8 mouse cellular contexts compared by ENCODE assay signal in genomic region chr4:155736421-155736820, GRCm38 (mm10). TPM values are rescaled to one million over a fixed set of nuclear protein-coding genes. Genes with fewer than 3 reads are reported as not detected.
DNase-seq lines count a peak whose midpoint lies in the region; ATAC-seq lines count a peak whose summit lies in the region.

No protein-coding gene starts in this region.

- H3K4me2 ChIP-seq in kidney, embryonic 14.5 days (replicated peaks; ENCODE audit: low read depth, low read length) = peak overlapping the region; percentile 91; the same call in 1 of the 2 replicates
- peak overlapping the region; percentile 79 for H3K4me2 ChIP-seq in forebrain, embryonic 14.5 days (ENCODE audit: low read length)
- peak overlapping the region; percentile 95 for H3K4me2 ChIP-seq in midbrain, embryonic 12.5 days (replicated peaks)

- intact Hi-C loops in gastrocnemius, postnatal 14 days (cut with DNase I; ENCODE audit: low total_unique reads) = no loop called here

- no peaks in the 10 kb centered on the region for H3K27me3 ChIP-seq in kidney, embryonic 14.5 days (ENCODE audit: control insufficient read depth, insufficient read depth, low read length)
- no peaks in the 10 kb centered on the region for H3K27me3 ChIP-seq in embryonic facial prominence, embryonic 10.5 days (replicated peaks; ENCODE audit: low read depth, poor library complexity, severe bottlenecking)
- H3K27me3 ChIP-seq in forebrain, embryonic 14.5 days (replicated peaks; ENCODE audit: control insufficient read depth, insufficient read depth, low read length) = no peaks in the 10 kb centered on the region
- H3K27me3 ChIP-seq in midbrain, embryonic 12.5 days = no peaks in the 10 kb centered on the region

- H3K27ac ChIP-seq in kidney, embryonic 14.5 days (ENCODE audit: low read depth, low read length) = no peak overlapping the region
- H3K27ac ChIP-seq in embryonic facial prominence, embryonic 10.5 days (replicated peaks) = no peak overlapping the region
- no peak overlapping the region for H3K27ac ChIP-seq in forebrain, embryonic 14.5 days (ENCODE audit: low read depth, low read length)
- H3K27ac ChIP-seq in midbrain, embryonic 12.5 days (replicated peaks) = no peak overlapping the region

- 96% methylated on average over 5 of the region's 5 CpGs for WGBS in kidney, embryonic 14.5 days
- WGBS in embryonic facial prominence, embryonic 10.5 days = 92% methylated on average over 5 of the region's 5 CpGs
- 88% methylated on average over 5 of the region's 5 CpGs for WGBS in forebrain, embryonic 14.5 days
- 95% methylated on average over 5 of the region's 5 CpGs for WGBS in midbrain, embryonic 12.5 days

- no peak for ATAC-seq in kidney, embryonic 14.5 days (ENCODE audit: low FRiP score, low TSS enrichment)
- no peak for ATAC-seq in forebrain, embryonic 14.5 days
- ATAC-seq in midbrain, embryonic 12.5 days (ENCODE audit: low FRiP score, low read depth) = no peak

- no peak for DNase-seq in kidney, adult 9 months
- DNase-seq in embryonic facial prominence, embryonic 10.5 days (ENCODE audit: low spot score) = no peak
- no peak for DNase-seq in forebrain, embryonic 14.5 days (ENCODE audit: low spot score)
- DNase-seq in right cerebral cortex, adult 18-20 months = no peak
- DNase-seq in lung, postnatal 25 days (ENCODE audit: low spot score) = no peak
- DNase-seq in gastrocnemius, postnatal 14 days = no peak

- no peaks in the 10 kb centered on the region for H3K9me3 ChIP-seq in kidney, embryonic 14.5 days (ENCODE audit: control insufficient read depth, low read length)
- no peaks in the 10 kb centered on the region for H3K9me3 ChIP-seq in embryonic facial prominence, embryonic 10.5 days
- no peaks in the 10 kb centered on the region for H3K9me3 ChIP-seq in forebrain, embryonic 14.5 days (replicated peaks; ENCODE audit: control insufficient read depth, low read length)
- H3K9me3 ChIP-seq in midbrain, embryonic 12.5 days = no peaks in the 10 kb centered on the region

- H3K9ac ChIP-seq in kidney, embryonic 14.5 days (ENCODE audit: low read depth, low read length) = no peak overlapping the region
- H3K9ac ChIP-seq in forebrain, embryonic 14.5 days (ENCODE audit: low read length) = no peak overlapping the region
- H3K9ac ChIP-seq in midbrain, embryonic 12.5 days (replicated peaks) = no peak overlapping the region

- H3K4me3 ChIP-seq in kidney, embryonic 14.5 days (ENCODE audit: low read length) = no peak overlapping the region
- peak overlapping the region; percentile 85 for H3K4me3 ChIP-seq in embryonic facial prominence, embryonic 10.5 days
- H3K4me3 ChIP-seq in forebrain, embryonic 14.5 days (ENCODE audit: low read depth, low read length) = 0 out of 2 replicates have a peak overlapping the region, but pooled peaks have one; percentile 81
- peak overlapping the region; percentile 89 for H3K4me3 ChIP-seq in midbrain, embryonic 12.5 days

- H3K4me1 ChIP-seq in kidney, embryonic 14.5 days (ENCODE audit: control insufficient read depth, insufficient read depth, low read length) = peaks cover 15% of the 10 kb centered on the region
- H3K4me1 ChIP-seq in embryonic facial prominence, embryonic 10.5 days = peaks cover 43% of the 10 kb centered on the region
- peaks cover 12% of the 10 kb centered on the region for H3K4me1 ChIP-seq in forebrain, embryonic 14.5 days (ENCODE audit: control insufficient read depth, insufficient read depth, low read length)
- H3K4me1 ChIP-seq in midbrain, embryonic 12.5 days = peaks cover 24% of the 10 kb centered on the region

- peaks cover 42% of the 10 kb centered on the region for H3K36me3 ChIP-seq in kidney, embryonic 14.5 days (ENCODE audit: control insufficient read depth, insufficient read depth, low read length)
- H3K36me3 ChIP-seq in embryonic facial prominence, embryonic 10.5 days (replicated peaks) = peaks cover 69% of the 10 kb centered on the region
- H3K36me3 ChIP-seq in forebrain, embryonic 14.5 days (ENCODE audit: control insufficient read depth, insufficient read depth, low read length) = peaks cover 42% of the 10 kb centered on the region
- H3K36me3 ChIP-seq in midbrain, embryonic 12.5 days = peaks cover 50% of the 10 kb centered on the region

RNA-seq across cellular contexts. Expression of gene Tmem240, which starts 1.8 kb away (rescaled TPM):
- 0.49 and 0.88 TPM in 2 replicates for polyA plus RNA-seq in kidney, embryonic 14.5 days (2014; fragmentation: Nextera tagmentation; extraction: Ambion mirVana)
- 0.53 and 0.79 TPM in 2 replicates for polyA plus RNA-seq in embryonic facial prominence, embryonic 10.5 days (2016; fragmentation: Nextera tagmentation; extraction: Ambion mirVana)
- 3.4 and 3.5 TPM in 2 replicates for polyA plus RNA-seq in forebrain, embryonic 14.5 days (2014; fragmentation: Nextera tagmentation; extraction: Ambion mirVana)
- 4.2 and 4.7 TPM in 2 replicates for polyA plus RNA-seq in midbrain, embryonic 12.5 days (2016; fragmentation: Nextera tagmentation; extraction: Ambion mirVana)
- under 1 TPM; 0.57 to 0.66 TPM for total RNA-seq in gastrocnemius, postnatal 14 days (2021)

RNA-seq across cellular contexts. Expression of gene Atad3a, which starts 24.5 kb away (rescaled TPM):
- polyA plus RNA-seq in kidney, embryonic 14.5 days (2014; fragmentation: Nextera tagmentation; extraction: Ambion mirVana) = 85.8 and 112 TPM in 2 replicates
- polyA plus RNA-seq in embryonic facial prominence, embryonic 10.5 days (2016; fragmentation: Nextera tagmentation; extraction: Ambion mirVana) = 132 and 137 TPM in 2 replicates
- 62.0 and 70.0 TPM in 2 replicates for polyA plus RNA-seq in forebrain, embryonic 14.5 days (2014; fragmentation: Nextera tagmentation; extraction: Ambion mirVana)
- 87.1 and 97.3 TPM in 2 replicates for polyA plus RNA-seq in midbrain, embryonic 12.5 days (2016; fragmentation: Nextera tagmentation; extraction: Ambion mirVana)
- 10 to 100 TPM; 23.9 to 26.1 TPM for total RNA-seq in gastrocnemius, postnatal 14 days (2021)

RNA-seq across cellular contexts. Expression of gene Ssu72, which starts 31.8 kb away (rescaled TPM):
- polyA plus RNA-seq in kidney, embryonic 14.5 days (2014; fragmentation: Nextera tagmentation; extraction: Ambion mirVana) = 149 and 178 TPM in 2 replicates
- polyA plus RNA-seq in embryonic facial prominence, embryonic 10.5 days (2016; fragmentation: Nextera tagmentation; extraction: Ambion mirVana) = 158 and 167 TPM in 2 replicates
- 153 and 179 TPM in 2 replicates for polyA plus RNA-seq in forebrain, embryonic 14.5 days (2014; fragmentation: Nextera tagmentation; extraction: Ambion mirVana)
- polyA plus RNA-seq in midbrain, embryonic 12.5 days (2016; fragmentation: Nextera tagmentation; extraction: Ambion mirVana) = 140 TPM in 2 replicates
- total RNA-seq in gastrocnemius, postnatal 14 days (2021) = 10 to 100 TPM; 42.6 TPM

RNA-seq across cellular contexts. Expression of gene Vwa1, which starts 38.1 kb away (rescaled TPM):
- 4.1 and 4.9 TPM in 2 replicates for polyA plus RNA-seq in kidney, embryonic 14.5 days (2014; fragmentation: Nextera tagmentation; extraction: Ambion mirVana)
- polyA plus RNA-seq in embryonic facial prominence, embryonic 10.5 days (2016; fragmentation: Nextera tagmentation; extraction: Ambion mirVana) = 8.6 and 9.3 TPM in 2 replicates
- 21.8 and 24.6 TPM in 2 replicates for polyA plus RNA-seq in forebrain, embryonic 14.5 days (2014; fragmentation: Nextera tagmentation; extraction: Ambion mirVana)
- 13.9 and 14.6 TPM in 2 replicates for polyA plus RNA-seq in midbrain, embryonic 12.5 days (2016; fragmentation: Nextera tagmentation; extraction: Ambion mirVana)
- total RNA-seq in gastrocnemius, postnatal 14 days (2021) = 10 to 100 TPM in 1 of 2 experiments, 1 to 10 TPM in 1; 9.0 to 13.8 TPM

RNA-seq across cellular contexts. Expression of gene Fndc10, which starts 42.3 kb away (rescaled TPM):
- 2.8 and 4.5 TPM in 2 replicates for polyA plus RNA-seq in kidney, embryonic 14.5 days (2014; fragmentation: Nextera tagmentation; extraction: Ambion mirVana)
- 1.5 and 1.8 TPM in 2 replicates for polyA plus RNA-seq in embryonic facial prominence, embryonic 10.5 days (2016; fragmentation: Nextera tagmentation; extraction: Ambion mirVana)
- polyA plus RNA-seq in forebrain, embryonic 14.5 days (2014; fragmentation: Nextera tagmentation; extraction: Ambion mirVana) = 3.2 and 3.8 TPM in 2 replicates
- 5.7 and 7.0 TPM in 2 replicates for polyA plus RNA-seq in midbrain, embryonic 12.5 days (2016; fragmentation: Nextera tagmentation; extraction: Ambion mirVana)
- 1 to 10 TPM; 2.8 to 3.9 TPM for total RNA-seq in gastrocnemius, postnatal 14 days (2021)
